Mouse (Mus musculus) bone marrow, adult 2 months (tissue): ENCODE measurements around the gene Syne4.

Source experiments
- CTCF ChIP-seq: fragments of 200-500 bp; IDR thresholded peaks from 2 replicates; pipeline ENCODE4 v1.5.1; 2011; ENCODE audit warnings: low read length, control low read depth; ENCODE audit not compliant: control insufficient read depth, insufficient read depth
- POLR2A ChIP-seq: fragments of 200-500 bp; IDR thresholded peaks from 2 replicates; pipeline ENCODE4 v1.6.1; 2011; ENCODE audit warnings: low read depth, mild to moderate bottlenecking, control low read depth, low read length, borderline replicate concordance; ENCODE audit not compliant: control insufficient read depth

DNA sequence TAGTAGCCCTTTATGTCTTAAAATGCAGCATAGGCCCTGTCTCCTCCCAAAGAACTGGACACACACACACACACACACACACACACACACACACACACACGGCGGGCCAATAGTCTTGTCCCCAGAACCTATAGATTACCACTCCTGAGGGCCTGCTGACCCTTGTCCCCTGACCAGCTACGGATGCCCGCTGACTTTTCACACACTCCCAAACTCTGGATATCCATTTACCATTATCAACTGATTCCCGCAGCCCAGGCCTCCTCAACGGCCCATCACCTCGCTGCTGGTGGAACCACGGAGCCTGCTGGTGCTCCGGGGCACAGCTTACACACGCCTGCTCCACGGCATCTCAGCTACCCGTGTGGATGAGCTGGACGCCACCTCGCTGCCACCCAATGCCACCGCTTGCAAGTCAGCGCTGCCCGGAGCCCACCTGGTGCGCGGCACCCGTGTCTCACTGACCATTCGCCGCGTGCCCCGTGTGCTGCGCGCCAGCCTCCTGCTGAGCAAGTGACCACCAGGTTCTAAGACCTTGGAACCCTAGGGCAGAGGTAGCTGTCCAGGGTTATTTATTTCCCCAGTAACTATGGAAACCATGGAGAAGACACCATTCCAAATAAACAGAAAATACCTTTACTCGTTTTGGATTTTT, 814 bp upstream of the Syne4 start:
- TF ChIP-seq CTCF, result no peak
- TF ChIP-seq POLR2A, result no peak
